Mouse (Mus musculus): Measurements from ENCODE around the gene Crnkl1.
A peak's percentile ranks its signal among the peaks of the same experiment; 100 is the strongest.
"Not testable (repeated sequence)": the region's sequence is repeated elsewhere in the genome, so short reads cannot be mapped to it uniquely, and the experiment has no call there.

Gene Crnkl1

GRCm38 (mm10) chr2:145920941-145921650 is 13.7 kb downstream of the Crnkl1 start:
- no peak for DNase-seq (ENCODE audit: low read depth in 1 of 2, low spot score in 2 of 2)

- DNase-seq (ENCODE audit: low read depth in 1 of 2, low spot score in 2 of 2) = not testable (repeated sequence)
Observed at GRCm38 (mm10) chr2:145905884-145906283, 28.9 kb downstream of the Crnkl1 start.

- DNase-seq (ENCODE audit: low read depth in 1 of 2, low spot score in 2 of 2) = no peak
Observed at GRCm38 (mm10) chr2:145905156-145905555, 29.7 kb downstream of the Crnkl1 start.

GRCm38 (mm10) chr2:145903983-145904616 is 30.7 kb downstream of the Crnkl1 start:
- no peak for DNase-seq (ENCODE audit: low read depth in 1 of 2, low spot score in 2 of 2)

- peak; percentile 59 to 69 for DNase-seq (ENCODE audit: low read depth in 1 of 2, low spot score in 2 of 2)
Observed at GRCm38 (mm10) chr2:145903061-145903901, 31.5 kb downstream of the Crnkl1 start.

- no peak for DNase-seq (ENCODE audit: low read depth in 1 of 2, low spot score in 2 of 2)
Observed at GRCm38 (mm10) chr2:145901861-145902260, 33.0 kb downstream of the Crnkl1 start, which contains the start of gene Naa20. Naa20 (plus strand) TSS chr2:145902099.

- DNase-seq (ENCODE audit: low read depth in 1 of 2, low spot score in 2 of 2) = not testable (repeated sequence)
Observed at GRCm38 (mm10) chr2:145900318-145900717, 34.5 kb downstream of the Crnkl1 start.

GRCm38 (mm10) chr2:145898106-145898505 is 36.7 kb downstream of the Crnkl1 start:
- no peak for DNase-seq (ENCODE audit: low read depth in 1 of 2, low spot score in 2 of 2)

GRCm38 (mm10) chr2:145893756-145894155 is 41.1 kb downstream of the Crnkl1 start:
- DNase-seq (ENCODE audit: low read depth in 1 of 2, low spot score in 2 of 2) = no peak

GRCm38 (mm10) chr2:145890571-145890970 is 44.2 kb downstream of the Crnkl1 start:
- no peak for DNase-seq (ENCODE audit: low read depth in 1 of 2, low spot score in 2 of 2)

GRCm38 (mm10) chr2:145888766-145889480 is 45.9 kb downstream of the Crnkl1 start:
- no peak for DNase-seq (ENCODE audit: low read depth in 1 of 2, low spot score in 2 of 2)

- DNase-seq (ENCODE audit: low read depth in 1 of 2, low spot score in 2 of 2) = peak; percentile 66 to 71
Observed at GRCm38 (mm10) chr2:145887937-145888765, 46.7 kb downstream of the Crnkl1 start.

- no peak for DNase-seq (ENCODE audit: low read depth in 1 of 2, low spot score in 2 of 2)
Observed at GRCm38 (mm10) chr2:145884913-145885785, 49.7 kb downstream of the Crnkl1 start.

- DNase-seq (ENCODE audit: low read depth in 1 of 2, low spot score in 2 of 2) = no peak
Observed at GRCm38 (mm10) chr2:145884036-145884912, 50.5 kb downstream of the Crnkl1 start.

GRCm38 (mm10) chr2:145882398-145882797 is 52.4 kb downstream of the Crnkl1 start:
- DNase-seq (ENCODE audit: low read depth in 1 of 2, low spot score in 2 of 2) = no peak

- no peak for DNase-seq (ENCODE audit: low read depth in 1 of 2, low spot score in 2 of 2)
Observed at GRCm38 (mm10) chr2:145881932-145882331, 52.9 kb downstream of the Crnkl1 start.

- DNase-seq (ENCODE audit: low read depth in 1 of 2, low spot score in 2 of 2) = no peak
Observed at GRCm38 (mm10) chr2:145880887-145881747, 53.7 kb downstream of the Crnkl1 start.

Measured in monocyte, adult 2 months (primary cell).